Mouse (Mus musculus) retina, embryonic 14.5 days (tissue): ENCODE measurements around the gene Hoxa9.

Source experiments
- DNase-seq: peaks from one replicate; pipeline ENCODE4 v3.0.0-alpha.2; 2015; ENCODE audit warnings: low spot score

Hoxa9 gene

DNA sequence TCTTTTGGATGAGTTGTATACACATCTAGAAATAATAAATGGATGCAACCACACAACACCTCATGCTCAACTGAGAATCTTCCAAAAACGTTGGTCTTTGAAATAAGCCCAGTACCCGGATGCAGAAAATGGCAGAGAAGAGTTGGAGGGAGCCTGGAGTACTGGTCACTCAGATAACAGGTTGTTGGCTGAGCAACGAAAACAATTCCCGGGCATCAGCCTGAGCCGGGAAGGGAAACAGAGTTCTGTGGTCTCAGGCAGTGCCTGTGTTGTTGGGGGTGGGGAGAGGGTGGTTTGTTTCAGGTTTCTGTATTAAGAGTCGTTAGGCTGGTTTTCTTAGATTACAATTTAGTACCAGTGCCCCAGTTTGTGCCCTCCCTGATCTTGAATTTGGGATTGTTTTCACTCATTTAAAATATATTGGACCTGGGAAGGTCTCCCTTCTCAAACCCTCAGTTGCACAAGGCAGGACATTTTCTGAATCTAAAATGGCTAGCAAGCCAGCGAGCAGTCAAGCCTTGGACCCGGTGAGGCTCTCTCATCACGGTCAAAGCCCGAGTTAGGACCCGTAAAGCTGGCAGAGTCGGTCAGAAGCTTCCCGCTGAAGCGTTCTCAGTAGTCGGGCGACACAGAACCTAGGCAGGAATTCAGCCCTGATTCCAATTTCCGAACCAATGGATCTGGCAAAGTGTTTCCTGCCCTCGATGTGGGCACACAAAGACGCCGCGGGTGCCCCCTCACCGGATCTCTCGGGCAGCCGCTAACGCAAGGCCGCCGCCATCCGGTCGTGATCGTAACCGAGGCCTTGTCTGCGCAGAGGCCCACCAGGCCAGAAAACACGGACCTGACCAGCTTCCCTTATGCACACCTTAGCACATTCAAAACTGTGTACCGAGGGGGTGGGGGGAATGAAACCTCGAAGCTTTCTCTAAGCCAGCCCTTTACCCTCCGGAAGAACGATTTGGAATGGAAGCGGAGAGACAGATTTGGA, 2.1 kb downstream of the Hoxa9 start:
- no peak for DNase-seq

DNA sequence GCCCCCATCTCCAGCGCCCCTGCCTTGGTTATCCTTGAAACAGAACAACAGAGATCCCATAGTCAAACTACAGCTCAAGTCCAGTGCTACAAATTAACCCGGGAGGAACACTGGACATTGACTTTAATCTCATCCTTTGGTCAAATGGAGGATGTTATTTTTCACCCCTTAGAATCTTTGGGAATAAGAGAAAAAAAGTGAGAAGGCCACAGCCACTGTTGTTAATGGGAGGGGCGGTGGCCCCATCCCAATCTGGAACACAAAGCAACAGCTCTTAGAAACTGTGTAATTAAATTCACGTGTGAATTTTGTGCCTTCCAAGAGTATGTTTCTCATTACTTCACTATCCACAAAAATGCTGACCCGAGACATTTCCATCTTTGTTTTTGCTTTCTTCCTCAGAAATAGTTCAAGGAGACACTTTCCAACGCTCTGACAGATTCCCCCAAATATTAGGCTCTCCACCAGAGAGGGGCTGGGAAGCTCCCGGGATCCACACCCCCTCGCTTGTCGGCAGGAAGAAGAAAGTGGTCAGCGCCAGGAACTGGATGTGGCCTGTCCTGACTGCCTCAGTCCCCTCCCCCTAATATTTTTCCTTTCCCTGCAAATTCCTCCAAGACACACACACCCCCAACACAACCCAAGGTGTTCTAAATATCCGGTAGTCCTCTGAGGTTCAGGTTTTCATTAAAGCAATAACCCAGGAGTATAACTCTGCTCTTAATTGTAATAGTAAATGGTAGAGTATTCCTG, 3.2 kb downstream of the Hoxa9 start:
- no peak for DNase-seq

DNA sequence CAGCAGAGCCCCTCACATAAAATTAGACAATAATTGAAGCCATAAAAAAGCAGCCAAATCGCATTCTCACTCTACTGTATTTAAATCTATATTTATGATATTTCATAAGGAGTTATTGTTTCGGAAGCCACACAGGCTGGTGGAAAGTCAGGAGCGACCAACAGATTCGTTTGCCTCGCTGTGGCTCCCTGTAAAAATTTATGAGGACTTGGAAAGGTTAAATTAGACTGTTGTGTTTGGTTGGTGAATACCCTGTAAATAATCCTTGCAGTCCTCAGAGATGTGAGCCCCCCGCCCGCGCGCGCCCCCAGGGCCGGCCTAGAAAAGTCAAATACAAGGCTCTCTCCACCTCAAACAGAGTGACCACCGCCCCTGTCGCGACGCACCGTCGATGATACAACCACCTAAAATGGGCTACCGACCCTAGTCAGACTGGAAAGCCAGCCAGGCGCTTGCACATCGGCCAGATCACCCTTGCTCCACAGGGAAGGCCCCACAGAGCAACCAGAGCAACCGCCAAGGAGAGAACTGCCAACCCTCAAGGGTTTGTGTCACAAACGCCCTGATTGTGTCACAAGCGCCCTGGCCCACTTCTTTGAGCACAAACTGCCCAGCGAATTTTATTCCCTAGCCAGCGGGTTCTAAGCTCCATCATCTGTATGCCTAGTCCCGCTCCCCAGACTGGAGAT, 4.2 kb downstream of the Hoxa9 start:
- no peak for DNase-seq

DNA sequence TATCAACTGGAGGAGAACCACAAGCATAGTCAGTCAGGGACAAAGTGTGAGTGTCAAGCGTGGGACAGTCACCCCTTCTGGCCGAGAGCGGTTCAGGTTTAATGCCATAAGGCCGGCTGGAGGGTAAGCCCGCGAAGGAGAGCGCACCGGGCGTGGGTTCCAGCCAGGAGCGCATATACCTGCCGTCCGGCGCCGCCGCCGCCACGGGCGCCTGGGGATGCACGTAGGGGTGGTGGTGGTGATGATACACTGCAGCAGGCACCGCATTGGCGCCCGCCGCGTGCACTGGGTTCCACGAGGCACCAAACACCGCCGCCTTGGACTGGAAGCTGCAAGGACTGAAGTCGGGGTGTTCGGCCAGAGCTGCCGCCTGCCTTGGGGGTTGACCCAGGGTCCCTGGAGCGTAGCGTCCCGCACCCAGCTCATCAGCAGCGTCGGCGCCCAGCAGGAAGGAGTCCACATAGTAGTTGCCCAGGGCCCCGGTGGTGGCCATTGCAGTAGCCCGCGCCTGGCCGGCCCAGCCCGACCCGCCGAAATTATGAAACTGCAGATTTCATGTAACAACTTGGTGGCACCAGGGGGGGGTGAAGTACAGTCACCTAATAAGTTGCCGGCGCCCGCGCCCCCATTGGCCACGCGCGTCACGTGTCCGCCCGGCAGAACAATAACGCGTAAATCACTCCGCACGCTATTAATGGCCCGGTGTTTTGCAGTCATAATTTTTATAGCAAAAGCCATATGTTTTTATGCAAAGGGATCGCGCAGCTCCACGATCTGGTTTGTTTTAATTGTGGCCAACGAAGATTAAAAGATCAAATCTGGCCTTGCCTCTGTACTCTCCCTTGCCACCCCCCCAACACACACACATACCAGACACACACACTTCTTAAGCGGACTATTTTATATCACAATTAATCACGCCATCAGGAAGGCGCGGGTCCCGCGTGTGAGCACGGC, 5.0 kb downstream of the Hoxa9 start:
- DNase-seq, result no peak

DNA sequence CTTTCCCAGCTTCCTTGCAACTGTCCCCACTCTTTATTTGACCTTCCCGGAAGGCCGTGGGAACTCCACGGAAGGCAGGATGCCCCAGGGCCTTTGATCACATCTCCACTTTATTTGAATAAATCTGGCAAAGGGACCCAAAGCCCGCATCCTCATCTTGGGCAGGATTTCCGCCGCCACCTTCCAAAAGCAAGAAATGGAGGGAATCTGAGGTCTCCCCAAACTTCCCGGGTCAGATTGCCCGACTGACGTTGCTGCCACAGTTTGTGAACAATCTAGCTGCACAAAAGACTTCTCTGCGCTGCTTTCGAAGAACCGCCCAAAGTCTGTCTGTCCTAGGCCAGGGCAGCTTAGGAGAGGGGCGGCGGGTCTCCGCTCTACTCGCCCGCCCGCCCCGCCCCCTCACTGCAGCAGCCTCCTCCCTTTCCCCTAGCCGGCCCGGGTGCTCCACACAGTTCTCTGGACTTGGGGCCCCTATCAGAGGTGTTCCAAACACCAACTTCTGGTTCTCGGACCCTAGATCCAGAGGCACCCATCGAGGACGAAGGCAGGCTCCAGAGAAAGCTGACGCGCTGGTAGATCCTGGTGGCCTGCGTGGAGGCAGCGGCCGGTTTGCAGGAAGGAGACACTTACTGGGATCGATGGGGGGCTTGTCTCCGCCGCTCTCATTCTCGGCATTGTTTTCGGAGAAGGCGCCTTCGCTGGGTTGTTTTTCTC, 5.8 kb downstream of the Hoxa9 start:
- DNase-seq, result no peak

DNA sequence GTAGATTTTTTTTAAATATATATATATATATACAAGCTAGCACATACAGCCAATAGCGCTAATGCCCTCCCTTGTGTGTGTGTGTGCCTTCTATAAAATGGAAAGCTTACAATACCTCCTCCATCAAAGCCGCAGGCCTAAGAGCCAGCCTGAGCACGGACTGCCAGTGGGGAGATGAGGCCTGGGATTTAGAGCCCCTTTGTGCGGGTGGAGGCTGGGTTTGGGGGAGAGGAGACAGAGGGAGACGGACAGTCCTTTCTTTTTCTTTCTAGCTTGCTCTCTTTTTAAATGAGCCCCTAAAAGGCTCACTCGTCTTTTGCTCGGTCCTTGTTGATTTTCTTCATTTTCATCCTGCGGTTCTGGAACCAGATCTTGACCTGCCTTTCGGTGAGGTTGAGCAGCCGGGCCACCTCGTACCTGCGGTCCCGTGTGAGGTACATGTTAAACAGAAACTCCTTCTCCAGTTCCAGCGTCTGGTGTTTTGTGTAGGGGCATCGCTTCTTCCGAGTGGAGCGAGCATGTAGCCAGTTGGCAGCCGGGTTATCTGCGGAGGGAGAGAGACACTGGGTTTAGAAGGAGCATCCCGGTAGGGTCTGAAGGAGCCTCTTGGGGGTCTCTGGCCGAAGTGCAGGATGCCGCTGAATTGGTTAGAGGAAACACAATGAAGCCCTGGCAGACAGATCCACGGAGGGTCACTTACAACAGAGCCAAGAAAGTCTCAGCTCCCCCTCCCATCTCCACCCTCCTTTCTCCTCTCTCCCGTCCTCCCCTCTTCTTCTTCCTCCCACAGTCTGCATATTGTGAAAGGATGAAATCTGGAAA, 6.7 kb downstream of the Hoxa9 start:
- no peak for DNase-seq

DNA sequence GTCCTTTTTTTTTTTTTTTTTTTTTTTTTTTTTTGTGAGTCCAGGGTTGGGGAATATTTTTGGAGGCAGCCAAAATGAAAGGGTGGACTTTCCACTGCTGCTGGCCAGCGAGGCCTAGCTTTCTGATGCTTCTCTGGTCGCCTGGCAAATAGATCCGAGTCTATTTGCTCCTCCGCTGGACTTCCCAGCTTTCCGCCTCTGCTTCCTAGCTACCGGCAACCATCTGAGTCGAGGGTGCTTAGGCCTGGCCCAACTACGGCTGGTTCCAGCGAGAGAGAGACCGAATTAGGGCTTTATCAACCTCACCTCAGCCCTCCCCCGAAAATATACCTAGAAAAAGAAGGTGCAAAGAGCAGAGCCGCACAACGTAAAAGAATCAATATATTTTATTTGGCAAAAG, 8.2 kb downstream of the Hoxa9 start:
- no peak for DNase-seq

DNA sequence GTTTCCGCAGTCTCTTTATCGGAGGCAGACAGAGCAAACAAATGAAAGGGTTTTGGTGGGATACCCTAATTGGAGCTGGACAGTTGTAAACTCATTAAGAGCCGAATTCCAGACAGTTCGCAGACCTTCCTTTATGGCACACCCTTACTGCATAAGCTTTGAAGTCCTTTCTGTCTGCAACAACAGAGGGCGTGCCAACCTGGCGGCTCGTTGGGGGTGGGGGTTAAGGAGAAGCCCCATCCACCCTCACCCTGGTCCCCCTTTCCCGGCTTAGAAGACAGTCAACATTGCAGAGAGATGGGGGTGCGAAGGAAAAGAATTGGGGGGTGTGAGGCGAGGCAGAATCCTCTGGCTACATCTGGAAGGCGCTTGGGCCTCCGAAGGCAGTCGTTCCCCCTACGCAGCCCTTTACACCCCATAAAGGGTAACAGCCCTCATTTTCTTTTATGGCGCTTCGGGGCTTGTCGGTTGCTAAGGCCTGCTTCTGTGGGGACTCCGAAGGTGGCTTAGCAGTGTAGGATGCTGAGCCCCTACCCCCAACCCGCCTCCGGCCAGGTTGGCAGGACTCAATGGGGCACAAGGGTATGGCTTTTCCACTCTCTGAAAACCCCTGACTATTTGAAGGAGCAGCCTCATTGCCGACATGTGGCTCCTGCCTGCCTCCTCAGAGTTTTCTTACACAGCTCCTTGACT, 8.8 kb downstream of the Hoxa9 start:
- no peak for DNase-seq

DNA sequence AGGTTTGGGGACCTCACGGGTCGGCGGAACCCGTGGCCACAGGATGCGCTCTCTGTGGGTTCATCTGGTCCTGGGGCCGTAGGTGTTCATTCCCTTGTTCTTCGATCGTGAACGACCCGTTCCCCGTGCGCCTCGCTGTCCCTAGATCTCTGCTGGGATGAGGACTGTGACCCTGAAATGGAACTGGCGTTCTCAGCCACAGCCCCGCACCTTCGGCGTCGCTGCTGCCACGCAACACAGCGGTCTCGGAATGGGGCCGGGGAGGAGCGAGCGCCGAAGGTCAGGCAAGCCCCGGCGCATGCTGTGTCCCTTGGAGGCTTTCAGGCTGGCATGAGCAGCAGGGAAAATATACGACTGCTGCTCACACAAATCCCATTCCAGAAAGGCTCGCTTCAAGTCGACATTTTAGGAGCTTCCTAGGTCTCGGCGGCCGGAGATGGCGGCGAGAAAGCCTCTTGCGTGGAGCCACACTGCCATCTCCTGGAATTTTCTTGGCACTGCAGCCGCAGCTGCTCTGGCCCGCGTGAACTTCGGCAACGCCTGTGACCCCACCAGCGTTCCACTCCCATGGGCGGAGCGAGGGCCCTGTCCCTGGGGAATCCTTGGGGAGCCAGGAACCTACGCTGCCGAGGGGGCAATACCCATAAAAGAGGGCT, 9.4 kb downstream of the Hoxa9 start, which contains the start of gene Hoxa7:
Gene Hoxa7 (minus strand): TSS at position 518 of the 656 bp plus-strand sequence.
- peak; percentile 92 for DNase-seq

DNA sequence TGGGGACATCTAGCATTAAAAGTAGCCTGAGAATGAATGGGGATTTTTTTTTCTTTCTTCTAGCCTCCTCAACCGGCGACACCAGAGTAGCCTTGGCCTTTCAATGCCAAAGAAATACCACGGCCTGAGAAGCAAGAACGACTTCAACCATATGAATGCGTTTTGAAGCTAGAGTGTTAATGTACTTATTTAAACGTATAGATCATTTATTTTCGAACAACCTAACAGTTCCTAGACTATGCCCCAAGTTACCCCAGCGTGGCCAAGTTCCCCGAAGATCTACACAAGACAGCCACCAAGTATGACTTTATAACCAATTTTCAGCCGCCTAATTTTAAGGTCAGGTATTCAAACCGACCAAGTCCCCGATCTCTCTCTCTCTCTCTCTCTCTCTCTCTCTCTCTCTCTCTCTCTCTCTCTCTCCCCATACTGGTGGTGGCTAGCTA, 10.0 kb downstream of the Hoxa9 start:
- no peak for DNase-seq

DNA sequence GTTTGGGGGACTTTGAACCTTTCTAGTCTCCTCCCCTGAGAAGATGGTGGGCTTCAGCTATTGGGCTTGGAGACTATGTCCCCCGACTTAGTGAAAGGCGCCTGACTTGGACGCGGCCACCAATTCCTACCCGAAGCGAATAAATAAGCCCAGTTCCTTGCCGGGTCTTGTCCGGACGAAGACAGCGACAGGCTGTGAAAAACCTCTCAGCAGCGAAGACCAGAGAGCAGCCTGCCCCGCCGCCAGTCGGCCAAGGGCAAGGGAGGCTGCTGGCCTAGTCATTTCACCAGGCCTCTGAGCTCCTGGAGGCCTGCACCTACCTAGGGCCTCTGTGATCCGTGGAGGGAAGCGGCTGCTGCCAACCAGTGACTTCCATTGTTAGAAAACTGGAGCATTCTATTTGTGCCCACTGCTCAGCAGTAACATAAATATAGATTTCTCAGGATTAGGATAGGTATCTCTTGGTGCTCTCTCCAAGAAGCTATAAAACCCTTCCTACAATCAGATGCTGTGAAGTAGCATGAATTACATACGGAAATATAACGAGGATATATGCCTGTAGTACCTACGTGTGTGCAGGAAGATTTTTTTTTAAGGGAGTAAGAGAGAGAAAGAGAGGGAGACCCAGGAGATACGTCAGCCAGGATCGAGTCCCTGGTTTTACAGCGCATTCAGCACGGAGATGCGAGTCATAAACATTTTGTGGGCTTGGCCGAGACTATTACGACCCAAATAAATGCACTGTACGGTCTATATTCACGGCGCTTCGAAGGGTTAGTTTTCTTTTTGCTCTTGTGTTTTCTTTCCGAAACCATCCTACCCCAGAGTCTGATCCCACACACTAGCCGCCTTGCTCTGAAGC, 10.7 kb downstream of the Hoxa9 start:
- DNase-seq, result no peak

DNA sequence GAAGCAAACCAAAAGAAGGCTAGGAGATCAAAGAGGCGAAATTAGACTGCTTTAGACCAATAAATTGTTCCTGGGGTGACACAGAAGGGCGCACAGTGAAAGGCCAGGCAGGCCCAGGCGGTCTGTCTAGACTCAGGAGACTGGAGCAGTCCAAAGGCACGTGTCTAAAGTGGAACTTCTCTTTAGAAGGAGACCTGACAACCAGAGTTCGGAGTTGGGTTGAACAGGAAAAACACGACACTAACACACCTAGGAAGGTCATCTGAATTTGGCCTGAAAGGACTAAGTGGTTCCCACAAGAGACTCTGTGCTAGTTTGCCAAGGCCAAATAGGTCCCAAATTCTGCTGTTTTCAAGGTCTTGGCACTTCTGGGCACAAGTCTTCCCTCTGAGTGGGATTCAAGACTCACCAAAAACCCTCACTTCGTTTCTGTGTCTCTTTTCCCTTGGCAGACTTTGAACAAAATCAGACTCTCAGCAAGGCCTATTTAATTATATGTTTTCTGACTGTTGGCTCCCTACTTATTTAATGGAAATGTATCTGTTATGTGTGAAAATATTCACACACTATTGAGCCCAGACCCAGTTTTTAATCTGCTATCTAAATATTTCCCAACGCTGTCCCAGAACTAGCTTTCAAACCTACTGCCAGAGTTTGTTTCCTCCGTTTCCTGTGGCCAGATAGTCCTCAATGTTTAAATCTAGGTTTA, 11.5 kb downstream of the Hoxa9 start:
- DNase-seq, result peak; percentile 56

DNA sequence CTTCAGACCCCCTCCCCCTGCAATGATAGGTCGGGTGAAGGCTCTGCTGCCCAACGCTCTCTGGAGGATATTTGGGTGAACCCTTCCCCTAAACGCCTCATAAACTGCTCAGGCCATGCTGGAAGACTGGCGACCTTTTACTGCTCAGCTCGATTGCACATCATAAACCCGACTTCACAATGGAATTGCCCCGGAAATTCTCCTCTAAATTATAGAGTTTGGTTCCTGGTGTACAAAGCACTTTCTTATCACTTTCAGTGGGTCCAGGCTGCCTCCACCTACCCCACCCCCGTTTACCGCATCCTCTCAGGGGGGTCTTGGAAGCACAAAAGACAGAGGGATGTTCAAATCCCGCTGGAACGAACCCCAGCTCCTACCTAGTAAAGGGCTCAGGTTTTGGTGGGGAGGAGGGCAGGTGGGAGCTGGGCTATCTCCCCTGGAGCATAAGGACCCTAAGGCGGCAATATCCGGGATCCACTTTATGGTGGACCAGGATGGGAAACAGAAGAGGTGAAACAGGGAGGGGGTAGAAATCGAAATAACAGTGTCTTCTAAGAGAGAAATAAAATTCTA, 12.2 kb downstream of the Hoxa9 start:
- no peak for DNase-seq

DNA sequence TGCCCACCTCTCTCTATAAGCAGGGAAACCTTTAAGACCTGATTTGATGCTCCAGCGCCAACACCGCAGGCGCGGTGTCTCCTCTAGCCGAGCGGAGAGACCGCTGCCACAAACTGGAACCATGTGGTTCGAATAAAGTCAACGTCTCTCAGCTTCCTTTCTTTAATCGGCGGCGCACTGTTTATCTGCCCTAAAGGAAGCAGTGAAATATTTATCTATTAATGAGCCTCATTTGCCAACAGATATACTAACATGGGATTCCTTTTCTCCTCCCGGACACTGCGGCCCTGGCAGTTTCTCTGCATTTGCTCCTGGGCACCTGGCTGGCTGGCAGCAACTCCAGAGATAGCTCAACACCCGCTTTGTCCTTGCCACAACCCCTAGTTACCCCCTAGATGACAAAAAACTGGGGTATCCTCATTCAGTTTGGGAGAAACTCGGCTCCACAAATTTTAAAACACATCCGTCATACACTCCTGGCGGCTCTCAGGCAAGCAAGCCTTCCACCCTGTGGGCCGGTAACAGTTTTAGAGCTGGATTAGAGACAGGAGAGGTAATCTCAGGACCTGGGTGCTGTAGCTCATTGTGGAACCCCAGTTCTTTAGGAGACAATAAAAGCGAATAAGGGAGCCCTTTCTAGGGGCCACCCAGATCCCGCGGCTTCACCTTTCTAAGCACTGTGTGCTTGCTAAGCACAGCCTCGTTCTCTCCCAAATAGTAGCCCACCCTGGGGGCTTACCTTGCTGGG, 12.8 kb downstream of the Hoxa9 start:
- no peak for DNase-seq

DNA sequence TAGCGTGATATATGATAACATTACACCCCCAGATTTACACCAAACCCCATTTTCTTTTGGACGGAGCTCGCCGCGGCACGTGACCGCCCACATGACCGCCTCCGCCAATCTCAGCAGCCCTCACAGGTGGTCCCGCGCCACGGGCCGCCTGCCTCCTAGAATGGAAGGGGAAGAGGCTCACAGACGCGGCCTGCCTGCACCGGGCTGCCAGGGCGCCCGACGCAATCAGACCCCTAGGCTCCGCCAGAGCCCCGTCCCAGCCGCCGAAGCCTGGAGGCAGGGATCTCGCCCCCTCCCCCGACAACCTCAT, 13.5 kb downstream of the Hoxa9 start:
- DNase-seq, result peak; percentile 54
